Mouse (Mus musculus) heart, embryonic 15.5 days (tissue): ENCODE measurements at regions not wholly inside any gene's neighbourhood (a gene's known extent, or its start where the extent isn't known, plus 50 kb on each side); places are given as distances from the start of the nearest gene placed in this dataset.

Experiments
- ATAC-seq: fragments of 200-750 bp; cut with Nextera tagmentation; replicated peaks from 2 replicates; pipeline ENCODE4 v1.8.0; 2017; ENCODE audit warnings: low read depth, moderate TSS enrichment; ENCODE audit not compliant: insufficient number of reproducible peaks, insufficient read depth, low FRiP score
- H3K27ac ChIP-seq: fragments of 300-500 bp; sonication (generic); 2 replicates; pipeline ENCODE4 v1.5.1; 2015; ENCODE audit warnings: mild to moderate bottlenecking, inconsistent platforms
- H3K27me3 ChIP-seq: fragments of 300-500 bp; sonication (generic); 2 replicates; pipeline ENCODE4 v1.6.1; 2015; ENCODE audit warnings: inconsistent platforms
- H3K36me3 ChIP-seq: fragments of 300-500 bp; sonication (generic); 2 replicates; pipeline ENCODE4 v1.6.1; 2015; ENCODE audit warnings: mild to moderate bottlenecking, inconsistent platforms
- H3K4me1 ChIP-seq: fragments of 300-500 bp; sonication (generic); replicated peaks from 2 replicates; pipeline ENCODE4 v1.6.1; 2015; ENCODE audit warnings: inconsistent platforms
- H3K4me2 ChIP-seq: fragments of 300-500 bp; sonication (generic); 2 replicates; pipeline ENCODE4 v1.6.1; 2015; ENCODE audit warnings: inconsistent platforms, mild to moderate bottlenecking, moderate library complexity
- H3K4me3 ChIP-seq: fragments of 300-500 bp; sonication (generic); 2 replicates; pipeline ENCODE4 v1.5.1; 2015; ENCODE audit warnings: mild to moderate bottlenecking, inconsistent platforms
- H3K9ac ChIP-seq: fragments of 300-500 bp; sonication (generic); 2 replicates; pipeline ENCODE4 v1.6.1; 2015; ENCODE audit warnings: mild to moderate bottlenecking, inconsistent platforms
- H3K9me3 ChIP-seq: fragments of 300-500 bp; sonication (generic); replicated peaks from 2 replicates; pipeline ENCODE4 v1.6.1; 2016; ENCODE audit warnings: inconsistent platforms
- WGBS: fragments of 180-500 bp; shearing (Covaris S2); methylation state at CpG from one replicate; pipeline ENCODE4 v1.1.7; 2015; ENCODE audit warnings: mixed read lengths; 5-methylcytosine and 5-hydroxymethylcytosine counted together

- H3K4me2 ChIP-seq = no peak overlapping the region
- H3K4me3 ChIP-seq = no peak overlapping the region
- peaks cover 6% of the 10 kb centered on the region; the same call in 1 of the 2 replicates for H3K4me1 ChIP-seq
- H3K27me3 ChIP-seq = no peaks in the 10 kb centered on the region
- no peaks in the 10 kb centered on the region for H3K36me3 ChIP-seq
- no peak for ATAC-seq
- no peak overlapping the region for H3K9ac ChIP-seq
- 66% methylated on average over 2 of the region's 2 CpGs for WGBS
- H3K27ac ChIP-seq = no peak overlapping the region
- H3K9me3 ChIP-seq = no peaks in the 10 kb centered on the region
These were observed 67.5 kb upstream of the Six2 start for GRCm38 (mm10) chr17:85755557-85755956.

- H3K36me3 ChIP-seq = no peaks in the 10 kb centered on the region
- H3K27ac ChIP-seq = no peak overlapping the region
- no peak overlapping the region for H3K4me2 ChIP-seq
- H3K9ac ChIP-seq = no peak overlapping the region
- H3K4me3 ChIP-seq = no peak overlapping the region
- H3K9me3 ChIP-seq = no peaks in the 10 kb centered on the region
- WGBS = 52% methylated on average over 10 of the region's 10 CpGs
- no peaks in the 10 kb centered on the region for H3K27me3 ChIP-seq
- peaks cover 6% of the 10 kb centered on the region; the same call in 1 of the 2 replicates for H3K4me1 ChIP-seq
- no peak for ATAC-seq
These were observed 60.6 kb upstream of the Six2 start for GRCm38 (mm10) chr17:85748649-85749081.

- Histone ChIP-seq H3K9me3 (no peaks in the 10 kb centered on the region), H3K27ac (no peak overlapping the region), H3K4me3 (no peak overlapping the region), H3K36me3 (no peaks in the 10 kb centered on the region), H3K4me2 (no peak overlapping the region), H3K4me1 (peaks cover 6% of the 10 kb centered on the region; the same call in 1 of the 2 replicates), H3K27me3 (no peaks in the 10 kb centered on the region), H3K9ac (no peak overlapping the region)
- 67% methylated on average over 16 of the region's 16 CpGs for WGBS
- no peak for ATAC-seq
These were observed 60.0 kb upstream of the Six2 start for GRCm38 (mm10) chr17:85747976-85748648.
